Mouse (Mus musculus): ENCODE results near the gene Erf.

GRCm38 (mm10) chr7:25297454-25298325, 47.1 kb upstream of the Erf start, which contains the start of gene Pafah1b3:
- peak; percentile 54; the same call in 1 of the 2 replicates for TF ChIP-seq CTCF (IDR thresholded peaks at IDR 0.05; ENCODE audit: extremely low read depth, insufficient read length, insufficient replicate concordance, low read depth, low read length)
- TF ChIP-seq POLR2A (IDR thresholded peaks at IDR 0.05; ENCODE audit: low read depth, low read length): peak; percentile 57; the same call in 1 of the 2 replicates

Measured in small intestine, adult 2 months (tissue).